Mouse (Mus musculus): ENCODE data around the gene Olfr150. TPM values are rescaled to one million over a fixed set of nuclear protein-coding genes. Genes with fewer than 3 reads are reported as not detected.

Olfr150 gene
- polyA plus RNA-seq, 1 experiment = not detected

- Histone ChIP-seq H3K79me3 (ENCODE audit: low read depth) (no peaks in the 10 kb centered on the region), H3K4me3 (ENCODE audit: insufficient read depth, poor library complexity, severe bottlenecking) (no peak within 1 kb of the TSS), H3K36me3 (ENCODE audit: control insufficient read depth, insufficient read depth) (no peaks in the 10 kb centered on the region), H3ac (ENCODE audit: control insufficient read depth, insufficient read length, low read depth) (no peak within 1 kb of the TSS), H3K27me3 (ENCODE audit: control insufficient read depth, insufficient read depth, insufficient read length) (no peaks in the 10 kb centered on the region), H3K79me2 (ENCODE audit: control insufficient read depth, insufficient read depth) (no peaks in the 10 kb centered on the region)
- TF ChIP-seq MYOD1 (IDR thresholded peaks at IDR 0.05; ENCODE audit: control insufficient read depth, insufficient read length, low read depth) = no peak
- TF ChIP-seq CTCF (IDR thresholded peaks at IDR 0.05; ENCODE audit: control insufficient read depth, insufficient read depth, insufficient read length) = no peak
- TF ChIP-seq FOSL1 (IDR thresholded peaks at IDR 0.05; ENCODE audit: insufficient read depth, low read length, poor library complexity, severe bottlenecking) = no peak
- no peak for TF ChIP-seq USF1 (IDR thresholded peaks at IDR 0.05; ENCODE audit: low read depth)
- TF ChIP-seq CEBPB (IDR thresholded peaks at IDR 0.05; ENCODE audit: low read depth) = no peak
- TF ChIP-seq MAX (IDR thresholded peaks at IDR 0.05) = no peak
- TF ChIP-seq MYOG (IDR thresholded peaks at IDR 0.05; ENCODE audit: control insufficient read depth, extremely low read depth, insufficient read length) = no peak
Measured at GRCm38 (mm10) chr9:39745949-39746348, 15.2 kb downstream of the Olfr150 start, which contains the start of gene Olfr967. TSS of gene Olfr967 (plus strand) at chr9:39746249.

- Histone ChIP-seq H3K27me3 (ENCODE audit: control insufficient read depth, insufficient read depth, insufficient read length) (no peaks in the 10 kb centered on the region), H3K36me3 (ENCODE audit: control insufficient read depth, insufficient read depth) (no peaks in the 10 kb centered on the region), H3K79me3 (ENCODE audit: low read depth) (no peaks in the 10 kb centered on the region), H3K79me2 (ENCODE audit: control insufficient read depth, insufficient read depth) (no peaks in the 10 kb centered on the region), H3ac (ENCODE audit: control insufficient read depth, insufficient read length, low read depth) (no peak overlapping the region), H3K4me3 (ENCODE audit: insufficient read depth, poor library complexity, severe bottlenecking) (no peak overlapping the region)
- TF ChIP-seq MAX (IDR thresholded peaks at IDR 0.05) = no peak
- TF ChIP-seq FOSL1 (IDR thresholded peaks at IDR 0.05; ENCODE audit: insufficient read depth, low read length, poor library complexity, severe bottlenecking) = no peak
- TF ChIP-seq USF1 (IDR thresholded peaks at IDR 0.05; ENCODE audit: low read depth) = no peak
- TF ChIP-seq CTCF (IDR thresholded peaks at IDR 0.05; ENCODE audit: control insufficient read depth, insufficient read depth, insufficient read length) = no peak
- no peak for TF ChIP-seq CEBPB (IDR thresholded peaks at IDR 0.05; ENCODE audit: low read depth)
- no peak for TF ChIP-seq MYOD1 (IDR thresholded peaks at IDR 0.05; ENCODE audit: control insufficient read depth, insufficient read length, low read depth)
- no peak for TF ChIP-seq MYOG (IDR thresholded peaks at IDR 0.05; ENCODE audit: control insufficient read depth, extremely low read depth, insufficient read length)
Measured at GRCm38 (mm10) chr9:39746428-39746827, 15.7 kb downstream of the Olfr150 start.

- Histone ChIP-seq H3K36me3 (ENCODE audit: control insufficient read depth, insufficient read depth) (no peaks in the 10 kb centered on the region), H3K79me2 (ENCODE audit: control insufficient read depth, insufficient read depth) (no peaks in the 10 kb centered on the region), H3K79me3 (ENCODE audit: low read depth) (no peaks in the 10 kb centered on the region), H3K27me3 (ENCODE audit: control insufficient read depth, insufficient read depth, insufficient read length) (no peaks in the 10 kb centered on the region), H3K4me3 (ENCODE audit: insufficient read depth, poor library complexity, severe bottlenecking) (no peak within 1 kb of the TSS), H3ac (ENCODE audit: control insufficient read depth, insufficient read length, low read depth) (no peak within 1 kb of the TSS)
- TF ChIP-seq CEBPB (IDR thresholded peaks at IDR 0.05; ENCODE audit: low read depth) = no peak
- TF ChIP-seq MYOD1 (IDR thresholded peaks at IDR 0.05; ENCODE audit: control insufficient read depth, insufficient read length, low read depth) = no peak
- TF ChIP-seq MAX (IDR thresholded peaks at IDR 0.05) = no peak
- no peak for TF ChIP-seq FOSL1 (IDR thresholded peaks at IDR 0.05; ENCODE audit: insufficient read depth, low read length, poor library complexity, severe bottlenecking)
- no peak for TF ChIP-seq CTCF (IDR thresholded peaks at IDR 0.05; ENCODE audit: control insufficient read depth, insufficient read depth, insufficient read length)
- TF ChIP-seq USF1 (IDR thresholded peaks at IDR 0.05; ENCODE audit: low read depth) = no peak
- no peak for TF ChIP-seq MYOG (IDR thresholded peaks at IDR 0.05; ENCODE audit: control insufficient read depth, extremely low read depth, insufficient read length)
Measured at GRCm38 (mm10) chr9:39783153-39783552, 52.4 kb downstream of the Olfr150 start, which contains the start of gene Olfr968. TSS of gene Olfr968 (minus strand) at chr9:39783253.

Other genes with a start within 250 kb of the Olfr150 start
- not detected for gene Olfr44, start 237.0 kb upstream of the Olfr150 start, polyA plus RNA-seq (2012; fragmentation: generic; extraction: Trizol)
- gene Olfr957, start 215.2 kb upstream of the Olfr150 start, polyA plus RNA-seq (2012; fragmentation: generic; extraction: Trizol) = not detected
- not detected for gene Olfr958, start 176.9 kb upstream of the Olfr150 start, polyA plus RNA-seq (2012; fragmentation: generic; extraction: Trizol)
- gene Olfr959, start 155.4 kb upstream of the Olfr150 start, polyA plus RNA-seq (2012; fragmentation: generic; extraction: Trizol) = not detected
- gene AW551984, start 126.6 kb upstream of the Olfr150 start, polyA plus RNA-seq (2012; fragmentation: generic; extraction: Trizol) = not detected
- not detected for gene Olfr148, start 120.3 kb upstream of the Olfr150 start, polyA plus RNA-seq (2012; fragmentation: generic; extraction: Trizol)
- not detected for gene Olfr960, start 109.6 kb upstream of the Olfr150 start, polyA plus RNA-seq (2012; fragmentation: generic; extraction: Trizol)
- not detected for gene Olfr961, start 85.9 kb upstream of the Olfr150 start, polyA plus RNA-seq (2012; fragmentation: generic; extraction: Trizol)
- not detected for gene Olfr963, start 63.8 kb upstream of the Olfr150 start, polyA plus RNA-seq (2012; fragmentation: generic; extraction: Trizol)
- gene Olfr149, start 23.9 kb upstream of the Olfr150 start, polyA plus RNA-seq (2012; fragmentation: generic; extraction: Trizol) = 0.04 TPM
- not detected for gene Olfr965, start 19.6 kb upstream of the Olfr150 start, polyA plus RNA-seq (2012; fragmentation: generic; extraction: Trizol)
- gene Olfr967, start 15.3 kb downstream of the Olfr150 start, polyA plus RNA-seq (2012; fragmentation: generic; extraction: Trizol) = not detected
- gene Olfr968, start 52.3 kb downstream of the Olfr150 start, polyA plus RNA-seq (2012; fragmentation: generic; extraction: Trizol) = not detected
- gene Olfr969, start 60.0 kb downstream of the Olfr150 start, polyA plus RNA-seq (2012; fragmentation: generic; extraction: Trizol) = not detected
- gene Olfr970, start 77.9 kb downstream of the Olfr150 start, polyA plus RNA-seq (2012; fragmentation: generic; extraction: Trizol) = not detected
- not detected for gene Olfr971, start 105.9 kb downstream of the Olfr150 start, polyA plus RNA-seq (2012; fragmentation: generic; extraction: Trizol)
- gene Olfr972, start 135.4 kb downstream of the Olfr150 start, polyA plus RNA-seq (2012; fragmentation: generic; extraction: Trizol) = not detected
- gene Olfr229, start 176.4 kb downstream of the Olfr150 start, polyA plus RNA-seq (2012; fragmentation: generic; extraction: Trizol) = not detected
- not detected for gene Olfr974, start 206.5 kb downstream of the Olfr150 start, polyA plus RNA-seq (2012; fragmentation: generic; extraction: Trizol)
- not detected for gene Olfr975, start 221.1 kb downstream of the Olfr150 start, polyA plus RNA-seq (2012; fragmentation: generic; extraction: Trizol)
- gene Olfr976, start 230.2 kb downstream of the Olfr150 start, polyA plus RNA-seq (2012; fragmentation: generic; extraction: Trizol) = not detected

Measured in C2C12 (cell line).